Mouse (Mus musculus) liver, embryonic 14.5 days (tissue): ENCODE data around the gene Rnf115. TPM values are rescaled to one million over a fixed set of nuclear protein-coding genes. Genes with fewer than 3 reads are reported as not detected.

Source experiments
- ATAC-seq: fragments of 200-750 bp; cut with Nextera tagmentation; 2 replicates; pipeline ENCODE4 v1.8.0; 2017; ENCODE audit warnings: moderate number of reproducible peaks, mild to moderate bottlenecking, moderate library complexity; ENCODE audit not compliant: insufficient read depth
- DNase-seq, 3 experiments: peaks; one replicate each; pipeline ENCODE4 v3.0.0-alpha.2; 2012 to 2013; ENCODE audit warnings: low read depth in 3 of 3, low spot score in 3 of 3
- H3K27ac ChIP-seq: fragments of 300-500 bp; sonication (generic); 2 replicates; pipeline ENCODE4 v1.5.1; 2014; ENCODE audit warnings: moderate library complexity, mild to moderate bottlenecking, control low read depth, inconsistent platforms
- H3K27me3 ChIP-seq: fragments of 300-500 bp; sonication (generic); 2 replicates; pipeline ENCODE4 v1.6.1; 2014; ENCODE audit warnings: mild to moderate bottlenecking, low read length, moderate library complexity; ENCODE audit not compliant: control insufficient read depth, insufficient read depth
- H3K36me3 ChIP-seq: fragments of 300-500 bp; sonication (generic); replicated peaks from 2 replicates; pipeline ENCODE4 v1.6.1; 2014; ENCODE audit warnings: low read depth; ENCODE audit not compliant: control insufficient read depth, insufficient read depth
- H3K4me1 ChIP-seq, 2 experiments: fragments of 200-500 bp in 1 of 2; fragments of 300-500 bp in 1 of 2; sonication (generic) in 1 of 2; replicated peaks; 2 replicates each; pipeline ENCODE4 v1.6.1; 2012 to 2014; ENCODE audit warnings: antibody characterized with exemption in 1 of 2, inconsistent platforms in 1 of 2, low read length in 1 of 2; ENCODE audit not compliant: control insufficient read depth in 2 of 2, insufficient read depth in 2 of 2
- H3K4me2 ChIP-seq: fragments of 300-500 bp; sonication (generic); 2 replicates; pipeline ENCODE4 v1.6.1; 2014; ENCODE audit warnings: low read depth, mild to moderate bottlenecking, control low read depth, moderate library complexity
- H3K4me3 ChIP-seq, 2 experiments: fragments of 200-500 bp in 1 of 2; fragments of 300-500 bp in 1 of 2; sonication (generic) in 1 of 2; 2 replicates each; pipeline ENCODE4 v1.5.1; 2012 to 2014; ENCODE audit warnings: low read depth in 2 of 2, low read length in 2 of 2, mild to moderate bottlenecking in 2 of 2, control low read depth in 1 of 2, inconsistent platforms in 1 of 2, moderate library complexity in 1 of 2; ENCODE audit not compliant: insufficient read depth in 1 of 2
- H3K9ac ChIP-seq: fragments of 300-500 bp; sonication (generic); replicated peaks from 2 replicates; pipeline ENCODE4 v1.6.1; 2014; ENCODE audit warnings: mild to moderate bottlenecking, control low read depth, moderate library complexity
- H3K9me3 ChIP-seq: fragments of 300-500 bp; sonication (generic); 2 replicates; pipeline ENCODE4 v1.6.1; 2016; ENCODE audit warnings: low read length, mixed read lengths; ENCODE audit not compliant: control insufficient read depth
- CTCF ChIP-seq: IDR thresholded peaks from 2 replicates; pipeline ENCODE4 v1.5.1; 2016; ENCODE audit warnings: antibody characterized with exemption, low read depth, control low read depth
- EP300 ChIP-seq: IDR thresholded peaks from 2 replicates; pipeline ENCODE4 v1.6.1; 2016; ENCODE audit warnings: antibody characterized with exemption, low read depth
- WGBS: fragments of 180-500 bp; shearing (Covaris S2); extraction: QIAGEN DNeasy Blood & Tissue Kit; methylation state at CpG from one replicate; pipeline ENCODE4 v1.1.7; 2014; ENCODE audit not compliant: insufficient replicate concordance; 5-methylcytosine and 5-hydroxymethylcytosine counted together
- polyA plus RNA-seq, 2 experiments: library from polyadenylated mRNA; depleted of rRNA in 1 of 2; stranded (reverse) in 1 of 2; unstranded in 1 of 2; fragments of >200 nt; fragmentation: Nextera tagmentation in 1 of 2; extraction: Ambion mirVana in 1 of 2; gene quantifications; 2 replicates each; pipeline versions ENCODE4 v1.2.1 to v1.2.3; 2012 to 2014

Rnf115 gene
- polyA plus RNA-seq, 2 experiments = 12.4 to 28.2 TPM

DNA sequence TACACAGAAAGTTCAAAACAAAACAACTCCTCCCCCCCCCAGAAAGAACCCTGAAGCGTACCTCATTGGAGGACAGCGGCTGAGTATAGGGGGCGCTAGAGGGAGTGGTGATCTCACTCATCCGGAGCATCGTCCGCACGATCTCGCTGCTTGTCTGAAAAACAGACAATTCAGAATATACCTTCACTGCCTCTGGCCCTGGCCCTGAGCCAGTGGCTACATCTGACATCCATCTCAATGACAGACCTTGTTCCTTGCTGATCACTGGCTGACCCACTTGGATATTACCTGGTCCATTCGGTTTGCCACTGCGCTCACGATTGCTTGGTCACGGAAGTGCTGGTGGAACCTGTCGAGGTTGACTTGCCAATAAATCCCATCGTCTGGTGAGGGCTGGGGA is 8.3 kb upstream of the Rnf115 start:
- Histone ChIP-seq H3K27ac (no peak overlapping the region), H3K9ac (no peak overlapping the region), H3K4me3 (no peak overlapping the region), H3K9me3 (no peaks in the 10 kb centered on the region), H3K27me3 (no peaks in the 10 kb centered on the region), H3K4me2 (no peak overlapping the region), H3K36me3 (peaks cover 25% of the 10 kb centered on the region), H3K4me1 (peaks cover 0 to 10% of the 10 kb centered on the region in 2 experiments; a peak in 3 of 4 replicates)
- TF ChIP-seq CTCF = peak; percentile 72
- TF ChIP-seq EP300 = no peak
- WGBS = 57% methylated on average over 14 of the region's 14 CpGs
- peak in 1 of 3 experiments; percentile 11 for DNase-seq
- no peak for ATAC-seq

DNA sequence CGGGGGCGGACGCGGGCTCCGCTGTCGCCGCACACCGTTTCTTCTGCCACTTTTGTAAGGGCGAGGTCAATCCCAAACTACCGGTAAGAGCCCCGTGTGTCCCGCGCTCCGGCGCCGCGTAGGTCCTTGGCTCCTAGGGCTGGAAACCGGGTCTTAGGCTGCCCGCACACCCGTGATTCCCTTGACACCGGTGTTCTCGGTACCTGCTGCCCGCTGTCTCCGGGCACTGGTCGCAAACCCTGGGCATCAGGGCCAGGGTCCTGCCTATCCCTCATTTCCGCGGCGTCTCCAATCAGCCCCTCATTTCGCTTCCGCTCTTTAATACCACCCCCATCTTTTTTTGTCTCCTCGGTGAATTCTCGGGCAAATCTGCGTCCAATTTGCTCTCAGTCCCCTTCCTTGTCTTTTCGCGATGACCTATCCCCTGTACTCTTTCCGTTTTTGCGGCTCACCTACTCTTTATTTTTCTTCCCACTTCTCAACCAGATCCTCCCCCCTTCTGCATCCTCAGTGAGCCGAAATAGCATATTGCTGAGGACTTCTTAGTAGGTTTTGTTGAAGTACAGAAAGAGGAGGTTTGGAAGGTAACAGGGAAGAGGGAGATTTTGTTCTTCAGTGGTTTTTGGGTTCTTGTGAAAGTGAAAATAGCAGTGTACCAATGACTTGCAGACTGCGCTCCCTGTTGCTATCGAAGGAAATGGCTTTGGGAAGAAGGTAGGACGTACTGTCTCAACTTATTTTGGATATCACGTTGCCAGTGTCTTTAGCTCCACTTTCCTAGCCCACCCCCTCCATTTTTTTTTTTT is 567 bp downstream of the Rnf115 start:
- TF ChIP-seq CTCF (no peak), EP300 (no peak)
- peaks cover 3% of the 10 kb centered on the region; the same call in 1 of the 2 replicates for H3K36me3 ChIP-seq
- peak overlapping the region; percentile 95 for H3K9ac ChIP-seq
- H3K9me3 ChIP-seq = no peaks in the 10 kb centered on the region
- peak overlapping the region; percentile 88 to 91 for H3K4me3 ChIP-seq
- H3K4me1 ChIP-seq = peaks cover 9 to 15% of the 10 kb centered on the region in 2 experiments
- 1% methylated on average over 42 of the region's 42 CpGs for WGBS
- peak overlapping the region; percentile 82 for H3K27ac ChIP-seq
- peak overlapping the region; percentile 90 for H3K4me2 ChIP-seq
- peak in 1 of 3 experiments; percentile 29 for DNase-seq
- ATAC-seq = peak; percentile 49; the same call in 1 of the 2 replicates
- no peaks in the 10 kb centered on the region for H3K27me3 ChIP-seq

GRCm38 (mm10) chr3:96728634-96729402 is 1.4 kb downstream of the Rnf115 start:
- H3K4me2 ChIP-seq = peak overlapping the region; percentile 90
- TF ChIP-seq CTCF (no peak), EP300 (no peak)
- peak overlapping the region; percentile 95 for H3K9ac ChIP-seq
- peaks cover 3% of the 10 kb centered on the region; the same call in 1 of the 2 replicates for H3K36me3 ChIP-seq
- DNase-seq = no peak
- WGBS = 60% methylated on average over 7 of the region's 7 CpGs
- H3K4me1 ChIP-seq = peaks cover 9 to 15% of the 10 kb centered on the region in 2 experiments
- peak overlapping the region; percentile 88 to 91 for H3K4me3 ChIP-seq
- no peak for ATAC-seq
- H3K27ac ChIP-seq = peak overlapping the region; percentile 82
- no peaks in the 10 kb centered on the region for H3K27me3 ChIP-seq
- H3K9me3 ChIP-seq = no peaks in the 10 kb centered on the region

DNA sequence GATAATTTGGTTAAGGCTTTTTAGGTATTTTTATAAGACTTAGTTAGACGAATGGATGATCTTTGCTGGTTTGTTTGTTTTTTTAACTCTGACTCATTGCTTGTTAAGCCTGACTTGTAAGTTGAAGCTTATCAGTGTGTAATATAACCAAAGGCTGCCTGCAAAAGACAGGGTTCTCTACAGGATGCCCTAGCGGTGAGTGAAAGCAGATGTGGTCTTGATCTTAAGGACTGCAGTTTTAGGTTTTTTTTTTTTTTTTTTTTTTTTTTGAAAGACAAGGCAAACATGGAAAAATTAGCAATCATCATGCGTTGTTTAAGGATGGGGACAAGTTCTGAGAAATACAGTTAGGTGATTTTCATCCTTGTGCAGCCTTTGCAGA is 1.9 kb downstream of the Rnf115 start:
- 40% methylated on average over 3 of the region's 3 CpGs for WGBS
- Histone ChIP-seq H3K9me3 (no peaks in the 10 kb centered on the region), H3K4me1 (peaks cover 14 to 15% of the 10 kb centered on the region in 2 experiments), H3K27me3 (no peaks in the 10 kb centered on the region), H3K4me3 (peak overlapping the region in 1 of 2 experiments; percentile 91; a peak in 1 of 4 replicates), H3K27ac (no peak overlapping the region), H3K36me3 (no peaks in the 10 kb centered on the region), H3K4me2 (peak overlapping the region; percentile 90), H3K9ac (no peak overlapping the region; the same call in 1 of the 2 replicates)
- DNase-seq (peak in 1 of 3 experiments; percentile 33), ATAC-seq (no peak)
- TF ChIP-seq EP300 = no peak
- TF ChIP-seq CTCF = no peak; the same call in 1 of the 2 replicates

GRCm38 (mm10) chr3:96730785-96731184 is 3.3 kb downstream of the Rnf115 start:
- no peak for ATAC-seq
- Histone ChIP-seq H3K9ac (no peak overlapping the region), H3K27ac (no peak overlapping the region), H3K4me2 (no peak overlapping the region), H3K27me3 (no peaks in the 10 kb centered on the region), H3K9me3 (no peaks in the 10 kb centered on the region), H3K36me3 (no peaks in the 10 kb centered on the region), H3K4me1 (peaks cover 12 to 14% of the 10 kb centered on the region in 2 experiments), H3K4me3 (no peak overlapping the region)
- DNase-seq = no peak
- no peak for TF ChIP-seq EP300
- TF ChIP-seq CTCF = no peak
- WGBS = 37% methylated on average over 5 of the region's 5 CpGs
